Mouse (Mus musculus) MEL (cell line): ENCODE measurements around the gene Spns2. TPM values are rescaled to one million over a fixed set of nuclear protein-coding genes. Genes with fewer than 3 reads are reported as not detected.

Source experiments
- DNase-seq: peaks from one replicate; pipeline ENCODE4 v3.0.0; 2011; ENCODE audit warnings: low read depth, low spot score
- H3K27ac ChIP-seq: 2 replicates; pipeline ENCODE4 v1.5.1; 2012; ENCODE audit warnings: low read depth, mild to moderate bottlenecking, control low read depth, low read length, moderate library complexity; ENCODE audit not compliant: control insufficient read depth
- H3K27me3 ChIP-seq, 2 experiments: fragments of 150-350 bp in 1 of 2; sonication (generic) in 1 of 2; 2 replicates each; pipeline ENCODE4 v1.6.1; 2012; ENCODE audit warnings: low read length in 2 of 2, mild to moderate bottlenecking in 2 of 2, improper control_type of control experiment in 1 of 2, moderate library complexity in 1 of 2; ENCODE audit not compliant: insufficient read depth in 2 of 2, control insufficient read depth in 1 of 2
- H3K36me3 ChIP-seq, 2 experiments: 2 replicates each; pipeline ENCODE4 v1.6.1; 2012 to 2014; ENCODE audit warnings: low read length in 2 of 2, improper control_type of control experiment in 1 of 2, inconsistent platforms in 1 of 2, mild to moderate bottlenecking in 1 of 2; ENCODE audit not compliant: insufficient read depth in 2 of 2, control insufficient read depth in 1 of 2
- H3K4me1 ChIP-seq, 2 experiments: fragments of 150-350 bp in 1 of 2; sonication (generic) in 1 of 2; 2 replicates each; pipeline ENCODE4 v1.6.1; 2012; ENCODE audit warnings: low read length in 2 of 2, improper control_type of control experiment in 1 of 2, mild to moderate bottlenecking in 1 of 2; ENCODE audit not compliant: insufficient read depth in 2 of 2, control insufficient read depth in 1 of 2
- H3K4me3 ChIP-seq, 2 experiments: fragments of 150-350 bp in 1 of 2; sonication (generic) in 1 of 2; 2 replicates each; pipeline ENCODE4 v1.5.1; 2012; ENCODE audit warnings: low read depth in 2 of 2, low read length in 2 of 2, mild to moderate bottlenecking in 2 of 2, moderate library complexity in 2 of 2, control low read depth in 1 of 2, improper control_type of control experiment in 1 of 2; ENCODE audit not compliant: control insufficient read depth in 1 of 2, insufficient read depth in 1 of 2
- H3K79me2 ChIP-seq: 2 replicates; pipeline ENCODE4 v1.6.1; 2012; ENCODE audit warnings: mild to moderate bottlenecking, low read length, moderate library complexity; ENCODE audit not compliant: control insufficient read depth, poor library complexity, insufficient read depth
- H3K9ac ChIP-seq: 2 replicates; pipeline ENCODE4 v1.6.1; 2012; ENCODE audit warnings: low read depth, mild to moderate bottlenecking, control low read depth, low read length, moderate library complexity; ENCODE audit not compliant: control insufficient read depth, poor library complexity, severe bottlenecking
- H3K9me3 ChIP-seq: fragments of 150-350 bp; sonication (generic); replicated peaks from 2 replicates; pipeline ENCODE4 v1.6.1; 2012; ENCODE audit warnings: mild to moderate bottlenecking, low read length, improper control_type of control experiment, moderate library complexity; ENCODE audit not compliant: insufficient read depth
- CHD1 ChIP-seq: IDR thresholded peaks from 2 replicates; pipeline ENCODE4 v1.6.1; 2012; ENCODE audit warnings: low read depth, mild to moderate bottlenecking, inconsistent platforms, low read length, improper control_type of control experiment
- CHD2 ChIP-seq: IDR thresholded peaks from 2 replicates; pipeline ENCODE4 v1.6.1; 2011; ENCODE audit warnings: low read length, improper control_type of control experiment
- CTCF ChIP-seq, 3 experiments: IDR thresholded peaks in 2 of 3; conservative IDR thresholded peaks in 1 of 3; 2 replicates each; pipeline ENCODE4 v1.5.1; 2011 to 2012; ENCODE audit warnings: low read length in 3 of 3, low read depth in 2 of 3, mild to moderate bottlenecking in 2 of 3, improper control_type of control experiment in 1 of 3, inconsistent platforms in 1 of 3, mixed read lengths in 1 of 3, moderate library complexity in 1 of 3; ENCODE audit not compliant: control insufficient read depth in 1 of 3, insufficient read depth in 1 of 3, poor library complexity in 1 of 3, severe bottlenecking in 1 of 3
- GATA1 ChIP-seq: IDR thresholded peaks from 2 replicates; pipeline ENCODE4 v1.6.1; 2011; ENCODE audit warnings: low read depth, low read length, improper control_type of control experiment
- JUND ChIP-seq: IDR thresholded peaks from 2 replicates; pipeline ENCODE4 v1.6.1; 2011; ENCODE audit warnings: low read depth, mild to moderate bottlenecking, improper control_type of control experiment, low read length
- KAT2A ChIP-seq: conservative IDR thresholded peaks from 2 replicates; pipeline ENCODE4 v1.6.1; 2012; ENCODE audit warnings: low read depth, low read length, improper control_type of control experiment, inconsistent platforms
- MAFK ChIP-seq: IDR thresholded peaks from 2 replicates; pipeline ENCODE4 v1.6.1; 2011; ENCODE audit warnings: low read depth, mild to moderate bottlenecking, low read length, improper control_type of control experiment, borderline replicate concordance
- MYB ChIP-seq: IDR thresholded peaks from 2 replicates; pipeline ENCODE4 v1.6.1; 2011; ENCODE audit warnings: mild to moderate bottlenecking, low read depth, low read length, improper control_type of control experiment
- MYC ChIP-seq: IDR thresholded peaks from 2 replicates; pipeline ENCODE4 v1.6.1; 2011; ENCODE audit warnings: low read depth, mild to moderate bottlenecking, low read length, improper control_type of control experiment, moderate library complexity
- SMC3 ChIP-seq: IDR thresholded peaks from 2 replicates; pipeline ENCODE4 v1.6.1; 2011; ENCODE audit warnings: low read depth, low read length, improper control_type of control experiment
- TAL1 ChIP-seq: IDR thresholded peaks from 2 replicates; pipeline ENCODE4 v1.6.1; 2012; ENCODE audit warnings: mild to moderate bottlenecking, inconsistent platforms, low read length, moderate library complexity, mixed read lengths
- TBP ChIP-seq: IDR thresholded peaks from 2 replicates; pipeline ENCODE4 v1.8.0; 2011; ENCODE audit warnings: low read depth, low read length, improper control_type of control experiment
- TCF12 ChIP-seq: IDR thresholded peaks from 2 replicates; pipeline ENCODE4 v1.6.1; 2014; ENCODE audit warnings: low read depth, mild to moderate bottlenecking, inconsistent platforms, low read length, improper control_type of control experiment, moderate library complexity
- USF1 ChIP-seq: IDR thresholded peaks from 2 replicates; pipeline ENCODE4 v1.6.1; 2014; ENCODE audit warnings: low read depth, mild to moderate bottlenecking, inconsistent platforms, low read length, improper control_type of control experiment, moderate library complexity
- USF2 ChIP-seq, 2 experiments: IDR thresholded peaks; 2 replicates each; pipeline ENCODE4 v1.6.1; 2011 to 2012; ENCODE audit warnings: improper control_type of control experiment in 2 of 2, low read length in 2 of 2, borderline replicate concordance in 1 of 2, inconsistent platforms in 1 of 2, low read depth in 1 of 2, mild to moderate bottlenecking in 1 of 2; ENCODE audit not compliant: insufficient read depth in 1 of 2
- polyA plus RNA-seq, 2 experiments: library from polyadenylated mRNA; stranded (reverse) in 1 of 2; unstranded in 1 of 2; fragments of >175 nt in 1 of 2; fragments of >200 nt in 1 of 2; gene quantifications; 2 replicates each; pipeline versions ENCODE4 v1.2.1 to v1.2.4; 2012; ENCODE audit warnings: low replicate concordance in 2 of 2, low read depth in 1 of 2; ENCODE audit not compliant: insufficient read length in 2 of 2, insufficient read depth in 1 of 2, missing spikeins in 1 of 2
- total RNA-seq: library from RNA; depleted of rRNA; stranded (reverse); fragments of 300-350 nt; gene quantifications from 2 replicates; pipeline ENCODE4 v1.2.3, GENCODE M21; 2012

The Spns2 gene
- total and polyA plus RNA-seq, 3 experiments: 0.58 to 3.0 TPM; not detected in 1

GRCm38 (mm10) chr11:72409649-72410385 is 79.9 kb downstream of the Spns2 start:
- no peak for DNase-seq
- Histone ChIP-seq H3K4me1 (peaks cover 8 to 33% of the 10 kb centered on the region in 2 experiments; a peak in 3 of 4 replicates), H3K9me3 (no peaks in the 10 kb centered on the region), H3K79me2 (no peaks in the 10 kb centered on the region), H3K27ac (no peak overlapping the region), H3K36me3 (peaks cover 0 to 14% of the 10 kb centered on the region in 2 experiments; a peak in 2 of 4 replicates), H3K27me3 (no peaks in the 10 kb centered on the region), H3K9ac (no peak overlapping the region), H3K4me3 (no peak overlapping the region)
- TF ChIP-seq USF2 (IDR thresholded peaks at IDR 0.05; ENCODE audit: borderline replicate concordance in 1 of 2, insufficient read depth in 1 of 2, low read depth in 1 of 2, low read length in 2 of 2) (no peak), MYB (no peak), KAT2A (no peak), TBP (no peak), SMC3 (no peak), USF1 (no peak)

- no peak overlapping the region for H3K27ac ChIP-seq
- no peaks in the 10 kb centered on the region for H3K9me3 ChIP-seq
- H3K9ac ChIP-seq: no peak overlapping the region
- H3K79me2 ChIP-seq: no peaks in the 10 kb centered on the region
- no peak for TF ChIP-seq TAL1
- TF ChIP-seq TCF12: no peak
- TF ChIP-seq CHD2: no peak
- no peak for TF ChIP-seq MAFK
- TF ChIP-seq CHD1: no peak
- TF ChIP-seq MYC: no peak
- no peak for TF ChIP-seq KAT2A
- no peak for TF ChIP-seq CTCF (IDR thresholded peaks at IDR 0.05 in 2 of 3, conservative IDR thresholded peaks at IDR 0.05 in 1 of 3; ENCODE audit: control insufficient read depth in 1 of 3, insufficient read depth in 1 of 3, low read depth in 2 of 3, low read length in 3 of 3, poor library complexity in 1 of 3, severe bottlenecking in 1 of 3)
- TF ChIP-seq SMC3: no peak
- no peak for TF ChIP-seq GATA1
- TF ChIP-seq JUND: no peak
- TF ChIP-seq, all 39 proteins: peak for 0
- Histone ChIP-seq H3K27me3 (no peaks in the 10 kb centered on the region), H3K4me1 (peaks cover 8 to 21% of the 10 kb centered on the region in 2 experiments; a peak in 3 of 4 replicates), H3K36me3 (peaks cover 0 to 12% of the 10 kb centered on the region in 2 experiments; a peak in 2 of 4 replicates), H3K4me3 (no peak overlapping the region)
- no peak for DNase-seq
Measured at GRCm38 (mm10) chr11:72408451-72409170, 81.1 kb downstream of the Spns2 start.
